Mouse (Mus musculus) small intestine, adult 2 months (tissue): ENCODE measurements at regions not wholly inside any gene's neighbourhood (a gene's known extent, or its start where the extent isn't known, plus 50 kb on each side); places are given as distances from the start of the nearest gene placed in this dataset.
A peak's percentile ranks its signal among the peaks of the same experiment; 100 is the strongest.

Experiments
- H3K27ac ChIP-seq: fragments of 200-500 bp; 2 replicates; pipeline ENCODE4 v1.5.1; 2012; ENCODE audit warnings: low read depth, low read length, control low read depth, inconsistent platforms; ENCODE audit not compliant: insufficient read depth
- H3K27me3 ChIP-seq: fragments of 200-500 bp; 2 replicates; pipeline ENCODE4 v1.6.1; 2012; ENCODE audit warnings: mild to moderate bottlenecking, moderate library complexity, low read length, inconsistent platforms; ENCODE audit not compliant: control insufficient read depth, insufficient read depth
- H3K36me3 ChIP-seq: fragments of 200-500 bp; 2 replicates; pipeline ENCODE4 v1.6.1; 2012; ENCODE audit warnings: mild to moderate bottlenecking, low read length, control low read depth, inconsistent platforms; ENCODE audit not compliant: control insufficient read depth, insufficient read depth
- H3K4me1 ChIP-seq: fragments of 200-500 bp; 2 replicates; pipeline ENCODE4 v1.6.1; 2012; ENCODE audit warnings: low read length, inconsistent platforms, mixed read lengths; ENCODE audit not compliant: control insufficient read depth, insufficient read depth, insufficient read length
- H3K4me3 ChIP-seq: fragments of 200-500 bp; 2 replicates; pipeline ENCODE4 v1.5.1; 2012; ENCODE audit warnings: low read depth, mild to moderate bottlenecking, control low read depth, inconsistent platforms, low read length, moderate library complexity
- CTCF ChIP-seq: fragments of 200-500 bp; IDR thresholded peaks from 2 replicates; pipeline ENCODE4 v1.5.1; 2012; ENCODE audit warnings: low read depth, mild to moderate bottlenecking, control low read depth, inconsistent platforms, low read length, moderate library complexity, mixed read lengths; ENCODE audit not compliant: insufficient replicate concordance, insufficient read length; ENCODE audit errors: extremely low read depth
- POLR2A ChIP-seq: fragments of 200-500 bp; IDR thresholded peaks from 2 replicates; pipeline ENCODE4 v1.6.1; 2012; ENCODE audit warnings: low read depth, mild to moderate bottlenecking, control low read depth, inconsistent platforms, low read length, moderate library complexity
- WGBS: fragments of 180-500 bp; shearing (Covaris S2); methylation state at CpG from one replicate; pipeline ENCODE4 v1.1.7; 2018; 5-methylcytosine and 5-hydroxymethylcytosine counted together

- Histone ChIP-seq H3K36me3 (no peaks in the 10 kb centered on the region), H3K27ac (no peak overlapping the region), H3K27me3 (no peaks in the 10 kb centered on the region), H3K4me3 (no peak overlapping the region), H3K4me1 (no peaks in the 10 kb centered on the region)
- WGBS, result 62% methylated on average over 3 of the region's 3 CpGs
- no peak for TF ChIP-seq POLR2A
- no peak for TF ChIP-seq CTCF
Observed at GRCm38 (mm10) chr1:184615991-184616390, 116.4 kb downstream of the Hlx start.

GRCm38 (mm10) chr1:184614699-184615415 lies 117.6 kb downstream of the Hlx start:
- 79% methylated on average over 21 of the region's 21 CpGs for WGBS
- Histone ChIP-seq H3K4me3 (no peak overlapping the region), H3K4me1 (no peaks in the 10 kb centered on the region), H3K27me3 (no peaks in the 10 kb centered on the region), H3K27ac (peak overlapping the region; percentile 7; the same call in 1 of the 2 replicates), H3K36me3 (no peaks in the 10 kb centered on the region)
- TF ChIP-seq CTCF (no peak), POLR2A (no peak)

GRCm38 (mm10) chr1:184612880-184613279 lies 119.5 kb downstream of the Hlx start:
- Histone ChIP-seq H3K27ac (no peak overlapping the region), H3K36me3 (no peaks in the 10 kb centered on the region), H3K4me1 (no peaks in the 10 kb centered on the region), H3K4me3 (no peak overlapping the region), H3K27me3 (no peaks in the 10 kb centered on the region)
- TF ChIP-seq CTCF, result no peak
- TF ChIP-seq POLR2A, result no peak
- 57% methylated on average over 4 of the region's 4 CpGs for WGBS

GRCm38 (mm10) chr1:184608938-184609337 lies 123.5 kb downstream of the Hlx start:
- 63% methylated on average over 5 of the region's 5 CpGs for WGBS
- no peak overlapping the region for H3K27ac ChIP-seq
- H3K4me3 ChIP-seq, result no peak overlapping the region
- no peaks in the 10 kb centered on the region; the same call in 1 of the 2 replicates for H3K4me1 ChIP-seq
- TF ChIP-seq CTCF (no peak), POLR2A (no peak)
- H3K27me3 ChIP-seq, result no peaks in the 10 kb centered on the region
- H3K36me3 ChIP-seq, result no peaks in the 10 kb centered on the region

GRCm38 (mm10) chr1:184608338-184608737 lies 124.1 kb downstream of the Hlx start:
- Histone ChIP-seq H3K36me3 (no peaks in the 10 kb centered on the region), H3K27ac (no peak overlapping the region), H3K4me1 (no peaks in the 10 kb centered on the region; the same call in 1 of the 2 replicates), H3K4me3 (no peak overlapping the region), H3K27me3 (no peaks in the 10 kb centered on the region)
- TF ChIP-seq POLR2A, result no peak
- TF ChIP-seq CTCF, result no peak
- WGBS, result 70% methylated on average over 2 of the region's 2 CpGs

- no peak overlapping the region for H3K4me3 ChIP-seq
- H3K4me1 ChIP-seq, result no peaks in the 10 kb centered on the region; the same call in 1 of the 2 replicates
- WGBS, result 81% methylated on average over 8 of the region's 8 CpGs
- TF ChIP-seq POLR2A (no peak), CTCF (no peak)
- no peak overlapping the region for H3K27ac ChIP-seq
- H3K36me3 ChIP-seq, result no peaks in the 10 kb centered on the region
- no peaks in the 10 kb centered on the region for H3K27me3 ChIP-seq
Observed at GRCm38 (mm10) chr1:184606541-184606940, 125.9 kb downstream of the Hlx start.

GRCm38 (mm10) chr1:184605666-184606065 lies 126.8 kb downstream of the Hlx start:
- Histone ChIP-seq H3K36me3 (no peaks in the 10 kb centered on the region), H3K4me1 (no peaks in the 10 kb centered on the region; the same call in 1 of the 2 replicates), H3K27me3 (no peaks in the 10 kb centered on the region), H3K27ac (no peak overlapping the region), H3K4me3 (no peak overlapping the region)
- TF ChIP-seq CTCF, result no peak
- no peak for TF ChIP-seq POLR2A
- 64% methylated on average over 7 of the region's 7 CpGs for WGBS

GRCm38 (mm10) chr1:184603136-184603535 lies 129.3 kb downstream of the Hlx start:
- Histone ChIP-seq H3K36me3 (no peaks in the 10 kb centered on the region), H3K27ac (no peak overlapping the region), H3K27me3 (no peaks in the 10 kb centered on the region), H3K4me3 (no peak overlapping the region), H3K4me1 (no peaks in the 10 kb centered on the region; the same call in 1 of the 2 replicates)
- TF ChIP-seq CTCF (no peak), POLR2A (no peak)
- WGBS, result 81% methylated on average over 6 of the region's 6 CpGs
